Mouse (Mus musculus) kidney, adult 2 months (tissue): ENCODE measurements around the gene Litaf.

Source experiments
- CTCF ChIP-seq: fragments of 200-500 bp; conservative IDR thresholded peaks from 2 replicates; pipeline ENCODE4 v1.5.1; 2011; ENCODE audit warnings: low read depth, mild to moderate bottlenecking, control low read depth, low read length, moderate library complexity, mixed read lengths; ENCODE audit not compliant: insufficient read depth, insufficient read length
- POLR2A ChIP-seq: fragments of 200-500 bp; IDR thresholded peaks from one replicate; pipeline ENCODE4 v1.6.1; 2011; ENCODE audit warnings: low read depth, low read length, control low read depth

GRCm38 (mm10) chr16:10977877-10978276, 88.1 kb downstream of the Litaf start:
- no peak for TF ChIP-seq CTCF
- TF ChIP-seq POLR2A = no peak
